Mouse (Mus musculus) hindbrain, embryonic 13.5 days (tissue): ENCODE measurements at regions not wholly inside any gene's neighbourhood (a gene's known extent, or its start where the extent isn't known, plus 50 kb on each side); places are given as distances from the start of the nearest gene placed in this dataset.
"Not testable (repeated sequence)": the region's sequence is repeated elsewhere in the genome, so short reads cannot be mapped to it uniquely, and the experiment has no call there.

Source experiments
- ATAC-seq: fragments of 200-750 bp; cut with Nextera tagmentation; 2 replicates; pipeline ENCODE4 v1.8.0; 2017; ENCODE audit warnings: moderate TSS enrichment; ENCODE audit not compliant: low FRiP score
- H3K27ac ChIP-seq: fragments of 300-500 bp; sonication (generic); 2 replicates; pipeline ENCODE4 v1.5.1; 2015; ENCODE audit warnings: inconsistent platforms, mild to moderate bottlenecking, moderate library complexity
- H3K27me3 ChIP-seq: fragments of 300-500 bp; sonication (generic); 2 replicates; pipeline ENCODE4 v1.6.1; 2015; ENCODE audit warnings: mild to moderate bottlenecking, inconsistent platforms
- H3K36me3 ChIP-seq: fragments of 300-500 bp; sonication (generic); 2 replicates; pipeline ENCODE4 v1.6.1; 2015; ENCODE audit warnings: mild to moderate bottlenecking, inconsistent platforms
- H3K4me1 ChIP-seq: fragments of 300-500 bp; sonication (generic); replicated peaks from 2 replicates; pipeline ENCODE4 v1.6.1; 2015; ENCODE audit warnings: inconsistent platforms
- H3K4me2 ChIP-seq: fragments of 300-500 bp; sonication (generic); 2 replicates; pipeline ENCODE4 v1.6.1; 2015; ENCODE audit warnings: inconsistent platforms, mild to moderate bottlenecking, moderate library complexity
- H3K4me3 ChIP-seq: fragments of 300-500 bp; sonication (generic); 2 replicates; pipeline ENCODE4 v1.5.1; 2015; ENCODE audit warnings: mild to moderate bottlenecking, inconsistent platforms
- H3K9ac ChIP-seq: fragments of 300-500 bp; sonication (generic); 2 replicates; pipeline ENCODE4 v1.6.1; 2015; ENCODE audit warnings: mild to moderate bottlenecking, inconsistent platforms
- H3K9me3 ChIP-seq: fragments of 300-500 bp; sonication (generic); 2 replicates; pipeline ENCODE4 v1.6.1; 2016; ENCODE audit warnings: inconsistent platforms
- WGBS: fragments of 180-500 bp; shearing (Covaris S2); methylation state at CpG from one replicate; pipeline ENCODE4 v1.1.7; 2015; 5-methylcytosine and 5-hydroxymethylcytosine counted together

DNA sequence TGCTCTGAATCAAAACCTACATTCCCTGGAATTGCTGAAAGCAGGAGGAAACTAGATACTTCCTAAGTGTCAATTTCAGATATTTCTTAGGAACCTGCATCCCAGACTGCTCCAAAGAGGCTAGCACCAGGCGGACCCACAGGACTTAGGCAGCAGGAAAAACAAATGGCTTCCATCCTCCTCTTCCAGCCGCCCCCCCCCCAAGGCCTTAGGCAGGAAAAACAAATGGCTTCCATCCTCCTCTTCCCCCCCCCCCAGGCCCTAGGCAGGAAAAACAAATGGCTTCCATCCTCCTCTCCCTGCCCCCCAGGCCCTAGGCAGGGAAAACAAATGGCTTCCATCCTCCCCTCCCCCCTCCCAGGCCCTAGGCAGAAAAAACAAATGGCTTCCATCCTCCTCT, 64.5 kb upstream of the Nap1l2 start:
- Histone ChIP-seq H3K27ac (peak overlapping the region; percentile 64), H3K9ac (no peak overlapping the region), H3K4me2 (no peak overlapping the region), H3K9me3 (no peaks in the 10 kb centered on the region), H3K4me1 (no peaks in the 10 kb centered on the region), H3K27me3 (peaks cover 8% of the 10 kb centered on the region; the same call in 1 of the 2 replicates), H3K4me3 (no peak overlapping the region), H3K36me3 (no peaks in the 10 kb centered on the region)
- ATAC-seq: no peak
- WGBS: 79% methylated on average over 2 of the region's 2 CpGs

DNA sequence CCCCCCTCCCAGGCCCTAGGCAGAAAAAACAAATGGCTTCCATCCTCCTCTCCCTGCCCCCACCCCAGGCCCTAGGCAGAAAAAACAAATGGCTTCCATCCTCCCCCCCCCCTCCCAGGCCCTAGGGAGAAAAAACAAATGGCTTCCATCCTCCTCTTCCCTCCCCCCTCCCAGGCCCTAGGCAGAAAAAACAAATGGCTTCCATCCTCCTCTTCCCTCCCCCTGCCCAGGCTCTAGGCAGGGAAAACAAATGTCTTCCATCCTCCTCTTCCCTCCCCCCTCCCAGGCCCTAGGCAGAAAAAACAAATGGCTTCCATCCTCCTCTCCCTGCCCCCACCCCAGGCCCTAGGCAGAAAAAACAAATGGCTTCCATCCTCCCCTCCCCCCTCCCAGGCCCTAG, 65.0 kb upstream of the Nap1l2 start:
- H3K36me3 ChIP-seq, H3K9ac ChIP-seq, H3K4me2 ChIP-seq, H3K4me3 ChIP-seq, H3K9me3 ChIP-seq, H3K27ac ChIP-seq, H3K4me1 ChIP-seq, ATAC-seq: not testable (repeated sequence)
- H3K27me3 ChIP-seq: peaks cover 10% of the 10 kb centered on the region; the same call in 1 of the 2 replicates

DNA sequence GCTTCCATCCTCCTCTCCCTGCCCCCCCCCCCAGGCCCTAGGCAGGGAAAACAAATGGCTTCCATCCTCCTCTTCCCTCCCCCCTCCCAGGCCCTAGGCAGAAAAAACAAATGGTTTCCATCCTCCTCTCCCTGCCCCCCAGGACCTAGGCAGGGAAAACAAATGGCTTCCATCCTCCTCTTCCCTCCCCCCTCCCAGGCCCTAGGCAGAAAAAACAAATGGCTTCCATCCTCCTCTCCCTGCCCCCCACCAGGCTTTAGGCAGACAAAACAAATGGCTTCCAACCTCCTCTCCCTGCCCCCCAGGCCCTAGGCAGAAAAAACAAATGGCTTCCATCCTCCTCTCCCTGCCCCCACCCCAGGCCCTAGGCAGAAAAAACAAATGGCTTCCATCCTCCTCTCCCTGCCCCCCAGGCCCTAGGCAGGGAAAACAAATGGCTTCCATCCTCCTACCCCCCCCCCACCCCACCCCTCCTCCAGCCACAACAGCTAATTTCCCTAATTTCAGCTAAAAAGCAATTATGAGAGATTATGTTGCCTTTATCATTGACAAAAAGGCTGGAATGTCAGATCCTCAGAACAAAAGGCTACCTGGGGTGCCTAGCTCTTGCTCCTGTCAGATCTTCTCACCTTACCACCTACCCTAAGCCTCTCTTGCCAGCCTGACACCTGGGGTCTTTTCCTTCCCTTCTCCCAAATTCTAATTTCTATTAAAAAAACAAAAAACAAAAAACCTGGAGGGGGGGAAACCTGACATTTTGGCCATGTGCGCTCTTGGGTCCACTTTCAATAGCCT, 65.8 kb upstream of the Nap1l2 start:
- WGBS: 86% methylated on average over 1 of the region's 1 CpGs
- Histone ChIP-seq H3K27ac (0 out of 2 replicates have a peak overlapping the region, but pooled peaks have one; percentile 31), H3K27me3 (peaks cover 10% of the 10 kb centered on the region; the same call in 1 of the 2 replicates)
- H3K4me1 ChIP-seq, H3K9ac ChIP-seq, H3K9me3 ChIP-seq, H3K4me2 ChIP-seq, H3K36me3 ChIP-seq, ATAC-seq, H3K4me3 ChIP-seq: not testable (repeated sequence)

DNA sequence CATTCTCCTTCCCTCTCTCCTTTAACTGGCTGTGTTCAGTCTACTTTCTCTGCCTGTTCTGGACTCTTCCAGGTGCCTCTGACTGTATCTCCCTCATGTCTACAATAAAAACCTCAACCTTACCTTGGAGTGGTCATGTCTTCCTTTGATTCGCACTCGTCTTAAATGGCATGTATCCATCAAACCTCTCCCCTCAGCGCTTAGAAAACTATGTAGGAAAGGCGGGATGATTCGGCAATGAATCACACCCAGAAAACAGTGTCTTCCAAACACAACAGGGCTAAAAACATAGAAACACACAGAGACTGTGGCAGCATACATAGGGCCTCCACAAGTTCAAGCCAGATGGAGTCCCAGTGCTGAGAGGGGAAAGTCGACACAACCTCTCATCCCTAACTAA, 66.4 kb upstream of the Nap1l2 start:
- ATAC-seq: no peak
- WGBS: 81% methylated on average over 6 of the region's 6 CpGs
- Histone ChIP-seq H3K36me3 (no peaks in the 10 kb centered on the region), H3K27me3 (peaks cover 10% of the 10 kb centered on the region; the same call in 1 of the 2 replicates), H3K4me1 (no peaks in the 10 kb centered on the region), H3K4me2 (no peak overlapping the region), H3K27ac (peak overlapping the region; percentile 31; the same call in 1 of the 2 replicates), H3K4me3 (no peak overlapping the region), H3K9me3 (no peaks in the 10 kb centered on the region), H3K9ac (no peak overlapping the region)

DNA sequence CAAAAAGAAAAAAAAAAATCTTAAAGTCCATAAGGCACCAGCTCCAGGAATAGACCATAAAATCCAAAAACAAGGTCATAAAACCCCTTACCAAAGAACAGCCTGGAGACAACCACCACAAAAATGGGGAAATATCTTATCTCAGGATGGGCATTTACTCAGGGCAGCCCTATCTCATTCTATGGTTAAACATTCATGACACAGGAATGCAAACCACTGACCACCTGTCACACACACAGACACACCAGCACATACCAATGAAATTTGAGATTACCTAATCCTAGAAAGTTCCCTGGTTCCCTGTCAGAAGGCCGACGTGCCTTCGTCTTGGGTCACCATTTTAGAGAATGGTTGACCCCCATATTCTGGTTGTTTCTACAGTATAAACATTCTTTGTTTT, 66.3 kb upstream of the Cdx4 start:
- H3K4me1 ChIP-seq: no peaks in the 10 kb centered on the region
- WGBS: 91% methylated on average over 3 of the region's 3 CpGs
- H3K27ac ChIP-seq: no peak overlapping the region
- H3K9ac ChIP-seq: no peak overlapping the region
- peaks cover 18% of the 10 kb centered on the region; the same call in 1 of the 2 replicates for H3K27me3 ChIP-seq
- H3K36me3 ChIP-seq: no peaks in the 10 kb centered on the region
- H3K4me2 ChIP-seq: no peak overlapping the region
- no peak overlapping the region for H3K4me3 ChIP-seq
- no peak for ATAC-seq
- H3K9me3 ChIP-seq: no peaks in the 10 kb centered on the region

DNA sequence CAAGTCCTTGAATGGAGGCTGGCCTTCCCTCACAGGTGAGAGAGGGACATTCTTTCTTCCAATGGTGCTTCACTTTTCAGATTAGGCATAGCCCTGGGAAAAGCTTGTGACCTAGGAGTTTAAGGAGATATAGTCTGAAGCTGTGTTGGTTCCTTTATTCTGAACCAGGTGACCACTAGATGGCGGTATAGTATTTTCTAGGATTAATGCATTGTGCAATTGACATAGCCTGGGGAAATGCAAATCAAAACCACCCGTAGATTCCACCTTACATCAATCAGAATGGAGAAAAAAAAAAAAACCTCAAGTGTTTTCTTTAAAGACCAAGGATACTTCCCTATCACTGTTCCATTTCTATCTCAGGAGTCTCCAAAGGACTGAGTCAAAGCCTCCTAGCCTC, 61.3 kb upstream of the Cdx4 start:
- Histone ChIP-seq H3K4me1 (no peaks in the 10 kb centered on the region), H3K4me2 (no peak overlapping the region), H3K9ac (no peak overlapping the region), H3K4me3 (no peak overlapping the region), H3K9me3 (no peaks in the 10 kb centered on the region), H3K27me3 (peaks cover 46% of the 10 kb centered on the region; the same call in 1 of the 2 replicates), H3K36me3 (no peaks in the 10 kb centered on the region), H3K27ac (no peak overlapping the region)
- 6% methylated on average over 2 of the region's 2 CpGs for WGBS
- ATAC-seq: no peak
